Mouse (Mus musculus): ENCODE measurements around the gene 1700014D04Rik. TPM values are rescaled to one million over a fixed set of nuclear protein-coding genes. Genes with fewer than 3 reads are reported as not detected.
"Not testable (repeated sequence)": the region's sequence is repeated elsewhere in the genome, so short reads cannot be mapped to it uniquely, and the experiment has no call there.

1700014D04Rik gene
- total RNA-seq (2017): 0.25 TPM in 1 of 2 replicates, not detected in the other

DNA sequence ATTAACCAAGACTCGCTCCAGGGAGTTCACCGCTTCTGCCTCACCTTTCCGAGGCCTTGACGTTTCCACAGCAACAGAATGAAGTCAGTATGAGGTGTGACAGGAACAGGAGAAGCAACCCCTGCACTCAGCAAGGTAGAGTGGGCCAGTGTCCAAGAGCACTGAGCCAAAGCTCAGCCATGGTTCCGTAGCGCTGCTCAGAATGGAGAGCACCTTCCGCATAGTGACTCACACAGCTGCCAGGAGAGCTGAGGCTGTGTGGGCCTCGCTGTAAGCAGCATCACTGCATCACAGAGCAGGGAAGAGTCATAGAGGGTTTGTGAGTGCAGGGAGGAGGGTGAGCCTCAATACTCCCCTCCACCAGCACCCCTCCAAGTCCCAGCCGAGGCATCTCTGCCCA lies at the start of gene 1700014D04Rik:
Gene 1700014D04Rik, minus strand, starts transcription at position 42 of the 400 bp plus-strand sequence.
- no peak for ATAC-seq (replicated peaks in 1 of 2; ENCODE audit: insufficient read depth in 1 of 2, low FRiP score in 2 of 2, low TSS enrichment in 1 of 2, low read depth in 1 of 2, poor library complexity in 2 of 2, severe bottlenecking in 2 of 2)

DNA sequence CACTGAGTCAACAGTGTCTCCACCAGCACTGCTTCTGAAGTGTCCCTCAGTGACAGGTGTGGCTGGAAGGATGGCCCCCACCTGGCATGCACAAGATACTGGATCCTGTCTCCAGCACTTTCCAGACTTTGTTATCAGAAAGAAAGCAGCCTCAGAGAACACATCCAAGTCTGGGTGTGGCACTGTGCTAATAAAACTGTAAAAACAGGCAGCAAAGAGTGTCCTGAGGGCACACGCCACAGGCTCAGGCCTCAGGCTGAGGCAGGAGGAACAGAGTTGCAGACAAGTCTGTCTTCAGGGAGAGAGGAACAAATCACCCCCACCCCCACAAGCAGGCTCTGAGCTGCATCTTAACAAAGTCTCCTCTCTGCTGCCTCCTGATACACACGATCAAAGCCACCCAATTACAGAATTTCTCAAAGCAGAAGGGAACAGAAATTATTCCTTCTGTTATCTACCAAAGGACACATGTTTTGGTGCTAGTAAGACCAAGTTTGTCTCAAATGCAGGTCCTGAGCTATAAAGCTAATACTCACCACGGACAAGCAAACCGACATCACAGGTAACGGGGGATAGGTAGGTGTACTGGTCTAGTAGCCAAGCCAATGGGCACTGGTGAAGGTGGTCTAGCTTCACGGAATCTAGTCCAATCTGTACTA lies 49.4 kb upstream of the 1700014D04Rik start:
- ATAC-seq (replicated peaks in 1 of 2; ENCODE audit: insufficient read depth in 1 of 2, low FRiP score in 2 of 2, low TSS enrichment in 1 of 2, low read depth in 1 of 2, poor library complexity in 2 of 2, severe bottlenecking in 2 of 2): peak; percentile 14 to 27; a peak in 1 of 4 replicates

DNA sequence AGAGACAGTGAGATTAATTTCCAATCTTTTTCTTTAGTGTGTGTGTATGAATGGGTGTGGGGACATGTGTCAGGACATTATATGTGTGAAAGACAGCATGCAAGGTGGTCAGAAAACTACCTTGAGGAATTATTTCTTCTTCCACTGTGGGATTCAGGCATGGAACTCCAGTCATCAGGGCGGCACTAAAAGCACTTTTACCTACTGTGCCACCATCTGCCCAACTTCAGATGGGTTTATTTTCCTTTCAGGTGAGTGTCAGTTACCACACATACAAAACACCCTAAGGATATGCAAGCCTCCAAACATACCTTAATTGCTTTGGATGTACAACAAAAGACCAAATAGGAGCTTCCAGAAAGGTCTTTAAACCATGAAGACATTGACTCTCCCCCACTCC lies 48.2 kb upstream of the 1700014D04Rik start:
- ATAC-seq (replicated peaks in 1 of 2; ENCODE audit: insufficient read depth in 1 of 2, low FRiP score in 2 of 2, low TSS enrichment in 1 of 2, low read depth in 1 of 2, poor library complexity in 2 of 2, severe bottlenecking in 2 of 2): no peak

DNA sequence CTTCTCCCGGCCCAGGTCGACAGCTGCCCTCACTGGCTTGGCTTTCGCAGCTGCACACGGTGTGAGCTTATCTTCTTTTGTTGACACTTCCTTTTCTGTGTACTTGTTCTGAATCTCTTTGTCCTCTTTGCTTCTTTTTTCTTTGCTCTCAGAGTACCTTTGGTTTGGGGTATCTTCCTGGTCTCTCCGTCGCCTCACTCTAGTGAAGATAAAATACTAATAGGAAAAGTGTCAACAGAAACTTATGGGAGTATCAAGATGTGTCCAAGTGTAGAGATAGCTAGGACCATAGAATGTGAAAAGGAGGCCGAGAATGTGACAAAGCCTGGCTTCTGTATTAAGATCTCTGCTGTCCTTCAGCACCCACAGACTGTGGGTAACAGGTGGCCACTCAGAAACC lies 35.6 kb upstream of the 1700014D04Rik start, which contains the start of gene Gm49354:
Gene Gm49354, minus strand, starts transcription at position 101 of the 400 bp plus-strand sequence.
- ATAC-seq (replicated peaks in 1 of 2; ENCODE audit: insufficient read depth in 1 of 2, low FRiP score in 2 of 2, low TSS enrichment in 1 of 2, low read depth in 1 of 2, poor library complexity in 2 of 2, severe bottlenecking in 2 of 2): no peak

DNA sequence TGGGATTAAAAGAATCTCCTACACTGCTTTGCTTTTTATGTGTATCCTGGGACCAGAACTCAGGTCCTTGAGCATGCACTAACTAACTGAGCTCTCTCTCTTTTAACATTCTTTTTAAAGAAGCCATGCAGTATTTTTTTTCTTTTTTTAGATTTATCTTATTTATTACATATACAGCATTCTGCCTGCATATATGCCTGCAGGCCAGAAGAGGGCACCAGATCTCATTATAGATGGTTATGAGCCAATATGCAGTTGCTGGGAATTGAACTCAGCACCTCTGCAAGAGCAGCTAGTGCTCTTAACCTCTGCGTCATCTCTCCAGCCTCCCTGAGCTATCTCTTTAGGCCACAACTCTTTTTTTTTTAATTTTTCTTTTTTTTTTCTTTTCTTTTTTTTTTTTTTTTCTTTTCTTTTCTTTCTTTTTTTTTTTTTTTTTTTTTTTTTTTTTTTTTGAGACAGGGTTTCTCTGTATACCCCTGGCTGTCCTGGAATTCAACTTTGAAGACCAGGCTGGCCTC lies 33.3 kb upstream of the 1700014D04Rik start:
- ATAC-seq (replicated peaks in 1 of 2; ENCODE audit: insufficient read depth in 1 of 2, low FRiP score in 2 of 2, low TSS enrichment in 1 of 2, low read depth in 1 of 2, poor library complexity in 2 of 2, severe bottlenecking in 2 of 2): not testable (repeated sequence)

DNA sequence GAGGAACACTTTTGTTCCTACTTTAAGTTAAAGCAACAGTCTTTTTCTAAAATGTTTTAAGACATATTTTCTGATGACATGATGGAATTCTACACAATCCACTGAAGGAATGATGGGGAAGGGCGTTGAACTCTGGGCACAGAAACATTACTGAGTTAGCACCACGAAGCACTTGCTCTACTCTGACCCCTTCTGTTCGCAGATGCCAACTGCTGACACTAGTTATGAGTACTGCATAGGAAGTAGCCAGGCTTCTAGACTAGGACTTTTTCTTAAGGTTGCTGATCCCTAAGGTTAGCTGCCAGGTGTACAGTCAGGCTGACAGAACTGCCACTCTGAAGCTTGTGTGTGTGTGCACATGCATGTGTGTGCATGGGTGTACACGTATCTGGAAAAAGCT lies 32.7 kb upstream of the 1700014D04Rik start:
- peak; percentile 42 to 52; a peak in 3 of 4 replicates for ATAC-seq (replicated peaks in 1 of 2; ENCODE audit: insufficient read depth in 1 of 2, low FRiP score in 2 of 2, low TSS enrichment in 1 of 2, low read depth in 1 of 2, poor library complexity in 2 of 2, severe bottlenecking in 2 of 2)

DNA sequence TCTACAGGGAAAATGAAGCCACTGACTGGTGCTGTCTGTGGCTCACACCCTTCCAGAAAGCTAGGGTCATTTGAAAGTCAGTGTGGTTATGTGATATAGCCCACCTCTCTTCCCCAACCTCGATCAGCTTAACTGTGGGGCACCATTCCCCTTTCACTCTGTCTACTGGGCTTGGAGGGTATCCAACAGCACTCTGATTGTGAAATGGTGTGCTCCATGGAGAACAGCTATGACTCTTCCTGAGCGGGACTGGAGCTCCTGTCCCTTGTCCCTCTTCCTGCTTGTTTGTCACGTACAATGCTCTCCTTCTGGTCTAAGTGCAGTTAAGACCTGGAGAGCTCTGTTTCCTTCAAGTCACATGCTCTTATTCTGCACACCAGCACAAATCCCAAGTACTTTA lies 28.6 kb upstream of the 1700014D04Rik start:
- ATAC-seq (replicated peaks in 1 of 2; ENCODE audit: insufficient read depth in 1 of 2, low FRiP score in 2 of 2, low TSS enrichment in 1 of 2, low read depth in 1 of 2, poor library complexity in 2 of 2, severe bottlenecking in 2 of 2): no peak

DNA sequence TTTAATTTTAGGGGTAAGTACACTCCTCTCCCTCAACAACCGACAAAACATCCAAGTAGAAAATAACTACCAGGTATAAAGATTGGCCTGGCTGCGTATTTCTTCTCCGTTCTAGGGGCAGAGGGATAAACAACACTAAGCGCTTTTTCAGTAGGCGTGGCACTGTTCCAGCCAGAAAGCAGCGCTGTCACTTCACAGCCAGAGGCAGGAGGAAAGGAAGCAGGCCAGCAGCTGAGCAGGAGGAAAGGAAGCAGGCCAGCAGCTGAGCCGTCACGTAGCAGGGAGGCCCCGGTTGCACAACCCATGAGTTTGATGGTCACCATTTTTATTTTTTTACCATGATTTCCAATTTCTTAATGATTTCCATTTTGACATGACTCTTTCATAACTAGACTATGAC lies 24.7 kb upstream of the 1700014D04Rik start:
- ATAC-seq (replicated peaks in 1 of 2; ENCODE audit: insufficient read depth in 1 of 2, low FRiP score in 2 of 2, low TSS enrichment in 1 of 2, low read depth in 1 of 2, poor library complexity in 2 of 2, severe bottlenecking in 2 of 2): peak; percentile 48 to 57

DNA sequence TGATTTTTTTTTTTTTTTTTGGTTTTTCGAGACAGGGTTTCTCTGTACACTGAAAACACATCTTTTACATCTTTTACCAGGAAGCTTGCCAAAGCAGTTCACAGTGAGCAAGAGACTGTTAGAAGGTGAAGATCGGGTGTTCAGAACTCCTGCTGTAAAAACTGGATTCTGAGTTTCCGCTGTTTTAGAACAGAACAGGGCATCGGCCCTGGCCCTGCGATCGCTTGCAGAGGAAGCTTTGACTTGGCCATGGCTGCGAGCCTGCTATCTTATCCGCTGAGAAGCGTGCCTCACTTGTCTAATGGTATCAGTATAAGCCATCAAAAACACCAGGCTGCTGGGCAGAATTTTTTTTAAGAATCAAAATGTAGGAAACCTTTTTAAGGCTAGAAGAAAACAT lies 24.3 kb upstream of the 1700014D04Rik start:
- ATAC-seq (replicated peaks in 1 of 2; ENCODE audit: insufficient read depth in 1 of 2, low FRiP score in 2 of 2, low TSS enrichment in 1 of 2, low read depth in 1 of 2, poor library complexity in 2 of 2, severe bottlenecking in 2 of 2): no peak

DNA sequence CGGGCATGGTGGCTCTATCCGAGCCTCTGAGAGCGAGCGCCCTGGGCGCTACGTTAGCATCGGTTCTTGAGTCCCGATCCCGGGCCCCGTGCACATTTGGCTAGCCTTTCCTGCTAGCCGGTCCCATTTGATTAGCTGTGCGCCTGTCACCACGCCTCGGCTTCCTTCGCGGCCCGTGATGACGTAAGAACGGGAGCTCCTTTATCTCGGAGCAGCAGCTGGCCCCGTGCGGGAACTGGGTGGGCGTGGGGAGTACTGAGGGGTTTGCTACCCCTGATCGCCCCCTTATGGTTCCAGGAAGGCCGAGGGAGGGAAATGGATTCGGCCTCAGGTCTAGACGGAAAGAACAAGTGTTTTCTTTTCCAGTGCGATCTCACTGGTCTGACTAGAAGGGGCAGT lies 23.6 kb upstream of the 1700014D04Rik start:
- ATAC-seq (replicated peaks in 1 of 2; ENCODE audit: insufficient read depth in 1 of 2, low FRiP score in 2 of 2, low TSS enrichment in 1 of 2, low read depth in 1 of 2, poor library complexity in 2 of 2, severe bottlenecking in 2 of 2): peak; percentile 71 to 81

DNA sequence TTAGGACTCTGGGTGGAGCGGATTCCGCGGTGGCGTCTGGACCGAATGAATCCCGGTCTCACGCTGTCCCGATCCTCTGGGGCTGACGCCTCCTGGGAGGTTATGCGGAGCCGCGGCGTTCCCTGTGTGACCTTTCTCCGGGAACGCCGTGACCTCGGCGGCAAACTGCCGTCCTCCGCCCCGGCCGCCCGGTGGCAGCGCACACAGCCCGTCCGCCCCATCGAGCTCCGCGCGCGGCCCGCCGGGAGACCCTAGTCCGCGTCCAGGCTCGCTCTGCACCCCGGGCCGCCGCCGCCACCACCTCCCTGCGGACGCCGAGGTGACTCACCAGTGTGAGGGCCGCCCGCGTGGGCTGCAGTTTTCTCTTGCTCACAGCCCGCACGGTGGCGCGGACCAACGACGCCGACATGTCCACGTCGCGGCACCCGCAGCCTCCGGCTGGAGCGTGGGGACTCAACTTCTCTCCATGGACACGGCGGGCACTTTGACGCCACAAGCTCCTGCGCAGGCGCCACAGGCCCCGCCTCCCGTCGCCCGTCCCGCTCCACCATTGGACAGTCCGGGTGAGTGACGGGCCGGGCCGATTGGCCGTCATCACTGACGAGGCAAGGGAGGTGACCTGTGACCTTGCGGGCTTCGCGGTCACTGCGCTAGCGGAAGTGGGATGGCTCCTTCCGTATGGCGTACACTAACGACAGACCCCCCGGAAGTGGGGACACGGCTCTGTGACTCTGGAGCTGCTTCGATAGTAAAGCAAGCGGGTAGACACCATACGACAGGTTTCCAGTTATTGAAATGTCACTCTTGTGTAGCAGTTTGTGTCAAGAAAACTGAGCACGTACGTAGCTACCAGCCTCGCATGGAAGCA lies 23.0 kb upstream of the 1700014D04Rik start, which contains the start of gene Isca1:
Gene Isca1, minus strand, starts transcription at position 515 of the 868 bp plus-strand sequence.
- ATAC-seq (replicated peaks in 1 of 2; ENCODE audit: insufficient read depth in 1 of 2, low FRiP score in 2 of 2, low TSS enrichment in 1 of 2, low read depth in 1 of 2, poor library complexity in 2 of 2, severe bottlenecking in 2 of 2): peak; percentile 85 to 89

DNA sequence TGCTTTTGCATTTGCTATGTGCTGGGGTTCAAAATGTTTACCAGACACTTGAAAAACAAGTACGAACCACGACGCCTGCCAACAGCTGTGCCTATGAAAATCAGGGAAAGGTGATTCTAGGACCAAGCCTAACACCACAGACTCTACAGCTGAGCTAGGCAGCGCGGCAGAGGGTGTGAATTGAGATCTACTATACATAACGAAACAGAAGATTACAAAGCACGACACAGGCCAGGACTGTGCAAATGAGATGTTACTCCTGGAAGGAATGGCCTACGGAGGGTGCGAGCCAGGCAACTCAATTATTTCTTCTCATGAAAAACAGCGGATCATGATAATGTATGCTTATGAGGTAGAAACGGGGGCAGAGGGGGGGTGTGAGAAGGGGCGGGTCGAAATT lies 22.0 kb upstream of the 1700014D04Rik start:
- ATAC-seq (replicated peaks in 1 of 2; ENCODE audit: insufficient read depth in 1 of 2, low FRiP score in 2 of 2, low TSS enrichment in 1 of 2, low read depth in 1 of 2, poor library complexity in 2 of 2, severe bottlenecking in 2 of 2): no peak

DNA sequence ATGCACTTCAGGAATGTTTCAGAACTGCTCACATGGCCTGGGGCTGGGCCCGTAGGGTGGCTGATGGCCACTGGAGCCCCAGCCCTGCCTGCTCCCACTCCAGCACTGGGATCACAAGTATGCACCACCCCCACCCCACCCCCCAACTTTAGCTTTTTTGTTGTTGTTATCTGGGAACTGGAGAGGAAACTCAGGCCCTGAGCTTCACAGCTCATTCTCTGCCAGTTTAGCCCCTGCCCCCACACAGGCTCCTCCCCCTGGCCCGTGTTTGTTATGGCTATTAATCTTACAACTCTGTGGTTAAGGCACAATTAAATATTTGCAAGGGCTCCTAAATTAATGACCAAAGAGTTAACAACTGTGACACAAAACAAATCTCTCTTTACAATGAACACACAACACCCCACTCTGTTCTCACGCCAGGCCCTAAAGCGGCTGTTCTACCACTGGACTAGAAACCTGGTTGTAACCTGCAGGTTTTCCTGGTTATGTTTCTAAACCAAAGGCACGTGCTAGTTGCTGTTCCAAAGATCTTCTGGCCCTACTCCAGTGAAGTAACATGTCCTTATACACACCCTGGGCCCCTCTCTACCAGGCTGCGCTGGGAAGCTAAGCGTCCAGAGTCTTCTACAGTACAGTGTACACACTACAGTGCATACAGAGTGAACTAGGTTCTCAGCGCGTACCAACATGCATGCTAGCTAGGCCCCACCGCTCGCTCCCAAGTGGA lies 20.4 kb upstream of the 1700014D04Rik start:
- no peak for ATAC-seq (replicated peaks in 1 of 2; ENCODE audit: insufficient read depth in 1 of 2, low FRiP score in 2 of 2, low TSS enrichment in 1 of 2, low read depth in 1 of 2, poor library complexity in 2 of 2, severe bottlenecking in 2 of 2)

DNA sequence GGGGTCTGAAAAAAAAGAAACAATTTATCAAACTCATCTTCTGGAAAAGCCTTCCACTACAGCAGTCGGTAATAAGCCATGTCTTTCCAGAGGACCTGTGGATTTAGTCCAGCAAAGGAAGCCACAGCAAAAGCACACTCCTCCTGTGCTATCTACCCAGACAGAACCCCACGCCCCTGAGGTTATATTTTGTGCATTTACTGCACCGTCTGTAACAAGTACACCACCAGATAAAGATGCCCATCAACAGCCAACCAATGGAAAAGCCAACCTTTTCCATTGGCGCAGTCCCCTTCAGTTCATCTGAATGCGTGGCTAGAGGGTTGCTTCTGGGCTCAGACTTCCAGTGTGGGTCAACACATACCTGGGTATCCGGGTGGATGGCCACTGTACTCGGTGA lies 16.2 kb upstream of the 1700014D04Rik start:
- ATAC-seq (replicated peaks in 1 of 2; ENCODE audit: insufficient read depth in 1 of 2, low FRiP score in 2 of 2, low TSS enrichment in 1 of 2, low read depth in 1 of 2, poor library complexity in 2 of 2, severe bottlenecking in 2 of 2): no peak

DNA sequence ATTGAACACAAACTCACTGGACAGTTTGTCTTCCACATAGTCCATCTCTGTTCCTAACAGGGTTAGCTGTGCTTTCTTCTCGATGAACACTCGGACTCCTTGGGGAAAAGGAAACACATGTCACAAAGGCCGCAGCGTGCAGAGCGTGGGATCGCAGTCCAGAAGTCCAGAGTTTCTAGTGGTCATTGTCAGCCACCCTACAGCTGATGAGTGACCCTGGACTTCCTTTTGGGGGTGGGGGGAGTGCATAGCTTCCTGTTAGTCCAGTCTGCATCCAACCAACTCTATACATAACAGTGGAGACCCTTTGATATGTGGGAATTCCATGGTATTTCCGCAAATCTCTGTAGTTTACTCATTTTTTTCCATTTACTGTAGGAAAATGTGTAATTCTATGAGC lies 10.4 kb upstream of the 1700014D04Rik start:
- no peak for ATAC-seq (replicated peaks in 1 of 2; ENCODE audit: insufficient read depth in 1 of 2, low FRiP score in 2 of 2, low TSS enrichment in 1 of 2, low read depth in 1 of 2, poor library complexity in 2 of 2, severe bottlenecking in 2 of 2)

DNA sequence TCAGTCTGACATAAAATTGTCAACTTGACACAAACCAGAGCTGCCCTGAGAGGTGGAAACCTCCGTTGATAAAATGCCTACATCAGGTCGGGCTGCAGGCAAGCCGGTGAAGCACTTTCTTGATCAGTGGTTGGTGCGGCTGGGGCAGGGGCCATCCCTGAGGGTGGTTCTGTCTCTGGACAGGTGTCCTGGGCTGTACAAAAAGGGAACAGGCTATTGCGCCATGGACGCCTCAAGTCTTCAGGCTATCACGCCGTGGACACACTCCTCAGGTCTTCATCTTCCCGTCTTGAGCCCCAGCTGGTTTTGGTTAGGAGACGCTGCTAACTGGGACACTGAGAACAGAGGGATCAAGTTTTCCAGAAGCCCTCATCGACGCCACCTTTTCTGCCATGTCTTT lies 3.8 kb upstream of the 1700014D04Rik start:
- no peak for ATAC-seq (replicated peaks in 1 of 2; ENCODE audit: insufficient read depth in 1 of 2, low FRiP score in 2 of 2, low TSS enrichment in 1 of 2, low read depth in 1 of 2, poor library complexity in 2 of 2, severe bottlenecking in 2 of 2)

DNA sequence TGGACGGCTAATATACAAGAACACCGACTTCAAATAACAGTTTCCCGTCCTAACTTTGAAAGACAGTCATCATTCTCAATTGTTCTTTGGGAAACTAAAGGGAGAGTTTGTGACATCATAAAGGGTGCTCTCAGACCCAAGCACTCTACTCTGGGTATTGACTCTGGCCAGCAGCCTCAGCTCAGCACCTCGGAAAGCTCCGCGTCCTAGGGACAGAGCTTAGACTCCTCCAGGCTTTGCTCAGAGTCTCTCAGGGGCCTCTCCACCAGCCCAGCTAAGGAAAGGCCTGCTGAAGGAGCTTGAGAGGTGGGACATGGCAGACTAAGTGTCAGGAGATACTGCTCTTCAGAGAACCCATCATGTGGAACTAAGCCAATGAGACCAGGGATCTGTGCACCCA lies 388 bp downstream of the 1700014D04Rik start:
- no peak for ATAC-seq (replicated peaks in 1 of 2; ENCODE audit: insufficient read depth in 1 of 2, low FRiP score in 2 of 2, low TSS enrichment in 1 of 2, low read depth in 1 of 2, poor library complexity in 2 of 2, severe bottlenecking in 2 of 2)

All from hematopoietic stem cell, adult 5-6 weeks (primary cell).